11 mouse cellular contexts compared by ENCODE assay signal in the genomic region with DNA sequence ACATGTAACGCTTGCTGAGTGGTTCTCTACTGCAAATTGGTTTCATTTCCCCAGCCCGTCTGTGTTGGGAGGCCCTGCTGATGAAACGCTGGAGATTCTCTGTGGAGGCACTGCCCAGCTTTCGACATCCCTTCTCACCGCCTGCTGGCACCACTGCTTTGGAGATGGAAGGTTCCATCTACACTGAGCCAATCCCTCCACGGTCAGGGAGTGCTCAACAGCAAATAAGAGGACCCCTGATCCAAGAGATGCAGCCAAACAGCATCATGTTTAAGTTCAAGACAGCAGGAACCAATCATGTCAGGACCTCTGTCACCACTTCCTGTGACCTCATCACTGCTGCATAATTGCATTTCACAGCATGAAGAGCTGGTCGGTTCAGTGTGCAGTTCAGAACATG.
DNase-seq lines count a peak whose midpoint lies in the region; ATAC-seq lines count a peak whose summit lies in the region.
"Had no signal": no experiment of that assay in that cellular context is flagged by ENCODE, and none has a peak within 500 bp of the region (broad histone marks: within the 10 kb centered on the region; RNA-seq: fewer than 3 reads in every experiment).

No protein-coding gene starts in this region.

- DNase-seq in embryo, embryonic 10 days (ENCODE audit: low spot score) = peak; percentile 51
- DNase-seq in embryo, embryonic 9.5 days (ENCODE audit: extremely low spot score) = no peak
- DNase-seq in kidney, postnatal 14 days = peak; percentile 20
- DNase-seq in kidney, postnatal 25 days = no peak
- no peak for DNase-seq in retina, postnatal 1 day
- no peak for DNase-seq in cerebellum, postnatal 36 days
- DNase-seq: adrenal gland, postnatal 10 days; cerebellum, adult 18-20 months; kidney, adult 2 months had no signal

- peak; percentile 80 for ATAC-seq in common myeloid progenitor, adult 5-6 weeks (replicated peaks; ENCODE audit: low read depth, poor library complexity, severe bottlenecking)
- ATAC-seq in megakaryocyte progenitor cell, adult 5-6 weeks (replicated peaks; ENCODE audit: poor library complexity) = peak; percentile 78

Comparison
In these comparisons a context has a peak if more than half of its experiments do, and no peak if none do; other contexts are left out.
1. DNase-seq: peak in embryo, embryonic 10 days (single experiment) and kidney, postnatal 14 days (single experiment); none in embryo, embryonic 9.5 days (single experiment), kidney, postnatal 25 days (0 of 2), retina, postnatal 1 day (single experiment) and cerebellum, postnatal 36 days (0 of 2).